Mouse (Mus musculus) adrenal gland, adult 18-20 months (tissue): ENCODE results near the gene Sytl4. TPM values are rescaled to one million over a fixed set of nuclear protein-coding genes. Genes with fewer than 3 reads are reported as not detected.

Source experiments
- DNase-seq, 2 experiments: peaks; one replicate each; pipeline ENCODE4 v3.0.0; 2021 to 2022; ENCODE audit warnings: low spot score in 2 of 2
- long read RNA-seq, 2 experiments: library from polyadenylated mRNA; stranded (forward); transcript quantifications; one replicate each; pipeline ENCODE4 v2.0.0; 2021
- total RNA-seq, 2 experiments: library from RNA; stranded (reverse); gene quantifications; 1 replicate in 1 of 2; 2 replicates in 1 of 2; pipeline ENCODE4 v1.2.3; 2021

The Sytl4 gene
- total RNA-seq: 10 to 100 TPM; 12.9 to 14.7 TPM
- long read RNA-seq, experiment 1, transcript Sytl4-203 (14 exons, 3,306 nt): major isoform, 8 of 16 reads
- long read RNA-seq, experiment 1, transcript Sytl4-201 (17 exons, 3,753 nt): minor isoform, 5 of 16 reads
- long read RNA-seq, experiment 1, partial matches to known transcripts: 1 of 16 reads
- long read RNA-seq, experiment 1, other reads (novel, unspliced or antisense): 2 of 16 reads
- long read RNA-seq, experiment 2, transcript Sytl4-201 (17 exons, 3,753 nt): major isoform, 11 of 28 reads
- long read RNA-seq, experiment 2, transcript Sytl4-203 (14 exons, 3,306 nt): minor isoform, 7 of 28 reads
- long read RNA-seq, experiment 2, partial matches to known transcripts: 2 of 28 reads
- long read RNA-seq, experiment 2, other reads (novel, unspliced or antisense): 8 of 28 reads

DNA sequence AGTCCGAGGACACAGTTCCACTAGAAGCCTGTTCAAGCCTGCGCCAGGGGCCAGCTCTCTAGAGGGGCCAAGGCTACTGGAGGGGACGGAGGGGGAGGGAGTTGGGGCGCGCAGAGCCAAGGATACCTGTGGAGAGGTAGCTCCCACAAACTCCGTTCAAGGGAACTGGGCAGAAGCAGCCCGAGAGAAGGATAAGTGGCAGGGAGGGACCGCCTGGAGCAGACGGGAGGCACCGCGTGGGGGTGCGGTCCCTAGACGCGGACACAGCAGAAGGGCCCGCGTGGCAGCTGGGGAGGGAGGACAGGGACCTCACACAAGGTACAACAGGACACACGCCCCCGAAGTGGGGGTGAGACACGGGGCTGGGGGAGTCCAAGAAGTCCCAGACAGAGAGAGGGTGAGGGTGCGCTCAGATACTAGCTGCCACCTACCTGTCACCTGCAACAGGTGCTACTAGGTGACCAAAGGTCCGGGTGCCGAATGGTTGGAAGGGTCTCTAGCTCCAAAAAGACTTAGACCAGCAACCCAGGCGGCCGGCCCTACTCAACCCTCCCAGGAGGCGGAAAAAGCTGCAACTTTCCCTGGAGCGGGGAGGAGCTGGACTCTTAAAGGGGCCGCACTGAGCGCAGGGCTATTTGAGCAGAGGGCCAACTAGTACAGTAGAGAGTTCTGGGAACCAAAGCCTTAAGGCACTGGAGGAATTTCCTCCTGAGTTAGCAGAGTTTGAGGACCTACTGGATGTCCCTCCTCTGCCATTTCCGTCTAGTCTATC lies at the start of gene Sytl4:
TSS of gene Sytl4 (minus strand) at position 582 of the 772 bp plus-strand sequence.
- DNase-seq: peak; percentile 21 to 22

DNA sequence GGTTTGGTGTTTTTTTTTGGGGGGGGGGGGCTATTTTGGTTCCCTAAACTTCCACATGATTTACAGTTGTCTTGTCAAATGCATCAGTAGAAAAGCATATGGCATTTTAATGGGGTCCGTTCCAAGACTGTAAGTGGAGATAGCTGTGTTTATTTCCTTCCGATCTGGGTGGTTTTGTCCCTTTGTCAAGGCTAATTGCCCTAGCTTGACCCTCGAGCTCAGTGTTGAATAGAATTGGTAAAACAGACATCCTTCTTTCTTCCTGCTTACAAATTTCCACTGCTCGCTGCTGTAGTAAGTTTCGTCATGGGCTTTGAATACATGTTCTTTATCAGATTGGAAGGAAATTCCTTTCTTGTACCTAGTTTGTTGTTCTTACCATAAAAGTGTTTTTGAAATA lies 39.1 kb upstream of the Sytl4 start:
- no peak for DNase-seq

DNA sequence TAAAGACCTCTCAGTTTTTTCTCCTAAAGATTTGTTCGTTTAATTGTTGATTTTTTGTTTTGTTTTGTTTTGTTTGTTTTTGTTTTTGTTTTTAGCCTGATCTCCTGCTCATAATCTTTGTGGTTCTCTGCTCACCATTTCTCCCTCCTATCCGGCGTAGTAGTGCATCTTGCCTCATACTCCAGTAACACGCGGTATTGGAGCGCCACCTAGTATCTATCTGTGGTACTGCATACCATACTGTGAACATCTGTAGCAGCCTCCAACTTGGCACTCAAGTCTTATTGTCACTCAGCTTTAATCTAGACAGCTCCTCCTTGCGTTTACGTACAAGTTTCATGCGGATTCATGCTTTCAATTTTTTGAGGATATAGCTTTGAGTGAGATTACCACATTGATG lies 37.4 kb upstream of the Sytl4 start:
- DNase-seq: peak; percentile 44 to 60

DNA sequence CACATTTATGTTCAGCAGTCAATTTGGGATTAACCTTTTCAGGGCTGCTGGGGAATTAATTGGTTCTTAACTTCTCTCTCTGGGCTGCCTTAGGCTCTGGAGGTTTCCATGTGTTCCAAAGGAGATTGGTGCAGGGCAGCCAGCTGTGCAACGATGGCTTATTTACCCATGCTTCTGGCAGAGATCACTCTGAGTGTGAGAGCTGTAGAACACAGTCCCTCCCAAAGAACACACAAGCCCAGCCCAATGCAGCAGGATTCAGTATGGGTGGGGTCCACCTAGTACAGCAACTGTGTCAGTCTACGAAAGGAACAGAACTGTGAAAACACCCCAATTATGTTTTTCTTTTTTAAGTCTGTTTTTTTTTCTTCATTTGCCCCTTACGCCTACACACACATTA lies 14.3 kb upstream of the Sytl4 start:
- DNase-seq: no peak

DNA sequence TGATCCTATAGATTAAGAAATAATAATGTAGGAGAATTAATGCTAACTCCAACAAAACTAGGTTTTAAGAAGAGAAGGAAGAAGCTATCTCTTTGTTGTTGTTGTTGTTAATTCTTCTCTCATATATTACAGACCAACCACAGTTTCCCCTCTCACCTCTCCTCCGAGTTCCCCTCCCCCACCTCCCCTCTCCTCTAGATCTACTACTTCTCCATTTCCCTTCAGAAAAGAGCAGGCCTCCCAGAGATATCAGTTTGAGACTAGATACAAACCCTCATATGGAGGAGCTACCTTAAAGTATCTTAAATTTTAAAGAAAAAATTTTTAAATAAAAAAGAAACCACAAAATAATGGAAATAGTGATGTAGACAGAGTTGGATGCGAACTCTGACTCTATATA lies 17.0 kb downstream of the Sytl4 start:
- DNase-seq: no peak

DNA sequence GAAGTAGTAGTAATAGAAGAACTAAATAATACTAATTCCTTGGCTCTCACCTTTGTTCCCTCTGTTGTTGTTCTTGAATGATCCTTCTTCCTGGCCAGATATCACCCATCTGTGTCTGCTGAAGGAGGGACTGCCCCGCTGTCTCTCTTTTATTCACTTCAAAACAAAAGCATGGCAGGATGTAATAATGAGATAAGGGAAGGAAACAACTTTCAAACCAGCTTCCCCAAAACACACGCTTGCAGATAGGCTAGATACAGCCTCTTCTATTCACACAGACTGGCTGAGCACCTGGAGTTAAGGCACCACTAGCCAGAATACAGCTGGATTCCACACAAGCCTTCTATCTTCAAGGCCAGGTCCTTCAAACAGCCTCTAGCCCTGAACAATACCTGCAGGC lies 21.0 kb downstream of the Sytl4 start:
- DNase-seq: no peak

DNA sequence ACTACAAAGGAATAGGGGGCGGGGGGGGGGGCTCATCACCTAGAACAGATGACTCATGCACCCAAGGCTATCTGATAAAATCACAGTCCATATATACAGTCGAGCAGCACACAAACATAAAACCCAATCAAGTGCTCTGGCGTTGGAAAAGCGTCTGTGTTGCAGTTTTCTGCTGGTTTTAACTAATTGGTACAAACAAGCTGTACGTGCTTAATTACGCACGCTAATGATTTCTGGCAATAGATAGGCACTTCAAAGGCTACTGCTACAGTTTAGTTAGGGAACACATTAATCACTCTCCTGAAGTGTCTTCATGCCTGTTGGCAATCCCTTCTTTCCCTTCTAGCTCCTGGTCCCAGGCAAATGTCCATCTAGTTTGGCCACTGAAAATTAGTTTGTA lies 27.0 kb downstream of the Sytl4 start:
- DNase-seq: no peak

DNA sequence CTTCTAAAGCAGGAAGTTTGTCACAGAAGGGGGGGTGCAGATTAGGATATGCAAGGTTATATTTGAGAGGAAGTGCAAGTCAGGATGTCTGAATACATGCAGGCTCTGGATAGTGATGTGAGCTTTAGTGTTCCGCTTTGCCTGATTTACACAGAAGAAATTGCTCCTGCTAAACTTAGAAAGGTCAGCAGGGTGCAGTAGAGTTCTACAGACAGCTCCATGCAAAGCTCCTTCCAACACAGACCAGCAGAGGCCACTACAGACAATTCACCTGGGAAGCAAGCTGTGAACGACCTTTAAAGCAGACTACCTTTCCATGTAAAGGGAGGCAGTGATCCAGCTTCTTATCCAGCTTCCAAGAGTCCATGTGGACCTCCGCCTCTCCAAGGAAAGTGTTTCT lies 34.2 kb downstream of the Sytl4 start:
- DNase-seq: peak; percentile 23

DNA sequence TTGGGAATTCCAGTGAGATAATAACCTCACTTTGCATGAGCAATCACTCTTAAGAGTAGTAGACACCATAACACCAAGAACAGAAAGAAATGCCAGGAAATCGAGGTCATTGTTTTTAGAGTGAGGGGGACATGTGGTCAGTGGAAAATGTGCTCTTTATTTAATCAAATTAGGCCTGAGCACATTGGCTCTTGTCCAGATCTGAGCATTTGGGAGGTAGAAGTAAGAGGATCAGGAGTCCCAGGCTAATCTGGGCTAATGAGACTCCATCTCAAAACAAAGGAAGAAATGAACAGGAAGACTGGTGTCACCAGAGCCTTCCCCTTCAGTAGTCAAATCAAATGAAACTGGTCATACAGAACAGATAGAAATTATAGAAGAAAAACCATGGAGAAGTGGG lies 42.1 kb downstream of the Sytl4 start:
- DNase-seq: no peak

DNA sequence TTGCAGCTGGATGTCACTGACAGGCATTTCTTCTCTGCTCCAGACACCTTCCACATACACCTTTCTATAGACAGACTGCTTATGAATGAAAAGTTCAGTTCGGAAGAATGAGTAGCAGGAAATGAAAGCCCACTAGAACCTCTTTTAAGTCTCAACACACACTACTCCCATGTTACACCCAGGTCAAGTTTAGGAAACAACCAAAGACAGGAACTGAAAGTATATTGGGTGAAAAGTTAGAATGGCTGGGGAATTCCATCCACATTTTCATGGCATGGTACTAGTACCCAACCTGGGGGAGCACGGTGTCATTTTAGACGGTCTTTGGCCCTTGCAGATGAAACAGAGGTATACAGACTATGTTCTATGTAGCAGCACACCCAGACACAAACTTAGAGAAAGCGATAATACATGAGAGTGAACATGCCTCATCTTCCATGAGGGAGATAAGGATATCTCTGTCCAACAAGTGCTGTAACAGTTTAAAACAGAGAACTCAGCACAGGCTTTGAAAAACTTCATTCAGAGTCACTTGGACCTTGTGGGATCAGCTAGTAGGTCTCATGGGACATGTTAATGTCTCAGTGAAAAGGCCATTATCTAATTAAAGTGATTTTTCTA lies 44.9 kb downstream of the Sytl4 start:
- no peak for DNase-seq

DNA sequence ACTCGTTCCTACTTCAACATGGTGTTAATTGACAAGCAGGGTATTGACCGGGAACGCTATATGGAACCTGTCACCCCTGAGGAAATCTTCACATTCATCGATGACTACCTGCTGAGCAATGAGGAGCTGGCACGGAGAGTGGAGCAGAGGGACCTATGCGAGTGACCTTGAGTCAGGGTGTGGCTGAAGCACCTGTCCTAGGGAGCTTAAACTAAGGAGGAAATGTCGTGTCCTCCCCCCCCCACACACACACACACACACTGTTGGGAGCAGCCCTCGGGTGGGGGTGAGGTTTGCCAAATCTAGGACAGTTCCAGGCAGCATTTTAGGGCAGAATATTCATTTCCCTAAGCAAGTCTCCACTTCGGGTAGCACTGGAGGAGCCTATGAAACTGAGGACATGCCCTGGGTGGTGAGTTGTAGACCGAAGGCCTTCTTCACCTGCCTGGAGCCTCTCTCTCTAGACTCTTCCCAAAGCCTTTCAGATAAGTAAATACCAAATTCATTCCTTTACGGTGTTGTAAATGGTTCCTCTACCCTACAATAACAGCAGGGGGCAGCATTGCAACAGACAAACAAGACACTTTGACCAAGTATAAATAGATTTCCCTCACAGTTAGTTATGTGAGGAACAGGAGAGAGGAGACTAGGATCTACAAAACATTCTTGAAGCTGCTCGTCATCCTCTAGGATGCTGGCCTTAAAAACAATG lies 50.2 kb downstream of the Sytl4 start:
- DNase-seq: peak in 1 of 2 experiments; percentile 23

DNA sequence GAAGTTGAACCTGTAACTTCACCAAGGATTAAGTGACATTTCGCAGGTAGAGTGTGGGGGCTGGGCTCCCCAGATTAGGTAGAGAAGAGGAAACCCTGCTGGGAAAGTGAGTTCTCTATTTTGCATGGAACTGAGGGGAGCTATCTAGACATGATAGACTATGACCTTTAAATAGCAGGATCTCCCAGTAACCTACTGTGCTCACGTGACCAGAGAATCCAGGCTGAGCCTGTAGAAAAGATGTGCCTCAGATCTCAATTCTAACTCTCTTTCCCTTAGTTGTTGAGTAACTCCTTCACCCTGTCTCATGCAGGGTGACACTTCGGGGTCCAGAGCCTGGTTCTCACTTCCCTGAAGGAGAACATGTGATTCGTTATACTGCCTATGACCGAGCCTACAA lies 54.9 kb downstream of the Sytl4 start:
- no peak for DNase-seq

DNA sequence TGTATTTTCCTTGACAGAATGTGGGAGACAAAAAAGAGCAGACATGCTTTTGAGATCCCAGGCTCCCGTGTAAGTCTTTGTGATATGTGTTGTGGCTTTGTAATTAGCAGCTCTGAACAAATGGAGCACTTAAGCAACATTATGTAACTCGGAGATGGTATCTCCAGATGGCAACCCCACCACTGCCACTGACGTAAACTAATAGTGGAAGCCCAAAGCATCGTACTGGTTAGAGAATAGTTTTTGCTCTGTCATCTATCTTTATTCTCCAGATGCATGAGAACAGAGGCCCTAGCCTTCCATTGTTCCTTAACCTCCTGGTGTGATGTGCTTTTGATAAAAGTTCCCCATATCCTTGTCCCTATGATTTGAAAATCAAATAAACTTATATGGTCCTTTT lies 60.4 kb downstream of the Sytl4 start:
- no peak for DNase-seq

DNA sequence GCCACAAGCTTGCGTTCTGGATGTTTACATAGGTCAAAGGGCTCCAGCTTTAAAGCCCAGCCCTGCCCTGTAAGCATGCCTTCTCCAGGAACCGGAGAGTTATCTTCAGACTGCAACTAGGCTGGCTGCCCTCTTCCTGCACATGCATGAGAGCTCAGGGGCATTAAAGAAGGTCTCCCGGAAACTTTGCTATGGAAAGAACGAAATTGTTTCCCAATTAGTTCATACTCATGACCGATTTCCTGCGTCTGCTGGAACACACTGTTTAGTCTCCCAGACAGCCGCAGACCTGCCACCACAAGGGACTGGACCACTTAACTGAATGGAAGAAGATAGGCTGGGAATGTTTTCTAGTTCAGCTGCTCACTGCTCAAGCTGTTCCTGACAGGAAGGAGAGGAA lies 67.4 kb downstream of the Sytl4 start:
- no peak for DNase-seq

DNA sequence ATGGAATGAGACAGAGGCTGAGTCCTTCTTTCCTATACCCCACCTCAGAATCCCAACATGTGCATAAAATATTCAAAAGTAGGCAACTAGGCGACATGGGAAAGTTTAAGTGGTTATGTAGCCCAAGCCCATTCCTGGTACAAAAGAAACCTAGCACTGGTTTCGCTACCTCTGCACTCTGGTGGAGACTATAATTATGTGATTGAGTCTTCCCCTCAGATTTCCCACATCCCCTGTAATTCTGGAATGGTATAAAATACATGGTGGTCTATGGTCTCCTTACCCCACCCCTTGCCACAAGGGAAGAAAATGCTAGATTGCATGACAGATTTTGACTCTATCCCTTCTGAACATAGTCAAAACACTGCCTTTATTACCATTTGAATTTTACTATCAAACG lies 68.6 kb downstream of the Sytl4 start:
- no peak for DNase-seq

DNA sequence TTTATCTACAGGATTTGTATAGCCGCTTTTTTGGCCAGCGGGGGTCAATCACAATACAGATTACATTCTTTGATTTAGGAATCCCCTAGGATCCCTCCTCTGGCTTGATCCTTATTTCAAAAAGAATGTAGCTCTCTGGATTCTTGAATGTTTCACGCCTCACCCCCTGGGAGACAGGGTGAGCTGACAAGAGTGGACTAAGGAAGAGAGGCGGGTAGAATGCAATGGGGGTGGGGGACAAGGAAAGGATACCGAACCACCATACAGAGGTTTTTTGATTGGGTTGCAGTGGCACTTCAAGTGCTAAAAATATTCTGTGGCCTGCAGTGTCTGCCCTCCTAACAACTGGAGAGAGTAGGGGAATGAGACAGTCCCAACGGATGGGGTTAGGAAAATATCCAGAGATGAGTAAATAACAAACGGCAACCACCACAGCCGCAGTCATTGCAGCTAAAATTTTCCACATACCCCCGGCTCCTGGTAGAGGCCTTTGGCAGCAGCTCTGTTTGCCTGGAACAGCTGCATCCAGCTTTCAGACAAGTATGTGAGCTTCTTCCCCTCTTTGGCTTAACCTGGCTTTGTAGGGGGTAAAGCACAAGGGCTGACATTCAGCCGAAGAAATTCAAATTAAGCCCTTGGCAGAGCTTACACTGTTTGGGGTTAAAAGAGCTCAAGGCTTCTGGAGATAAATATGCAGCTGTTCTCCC lies 70.1 kb downstream of the Sytl4 start:
- no peak for DNase-seq

DNA sequence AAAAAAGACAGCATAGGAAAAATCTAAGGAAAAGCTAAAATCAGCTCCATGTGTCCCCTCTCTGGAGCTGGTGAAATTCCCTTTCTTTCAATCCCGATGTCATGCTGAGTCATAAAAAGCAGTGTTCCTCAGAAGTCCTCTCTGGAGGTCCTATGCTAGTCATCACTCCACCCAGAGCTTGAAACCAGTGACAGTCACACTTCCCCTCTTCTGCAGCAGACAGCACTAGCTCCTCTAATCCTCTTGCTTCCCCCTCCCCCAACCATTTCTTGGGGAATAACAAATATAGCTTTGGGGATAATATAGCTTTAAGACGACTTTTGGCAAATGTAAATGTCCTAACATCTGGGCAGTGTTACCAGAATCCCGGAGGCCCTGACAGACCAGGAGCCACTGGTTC lies 73.4 kb downstream of the Sytl4 start, which contains the start of gene Srpx2:
TSS of gene Srpx2 (plus strand) at position 166 of the 400 bp plus-strand sequence.
- no peak for DNase-seq

DNA sequence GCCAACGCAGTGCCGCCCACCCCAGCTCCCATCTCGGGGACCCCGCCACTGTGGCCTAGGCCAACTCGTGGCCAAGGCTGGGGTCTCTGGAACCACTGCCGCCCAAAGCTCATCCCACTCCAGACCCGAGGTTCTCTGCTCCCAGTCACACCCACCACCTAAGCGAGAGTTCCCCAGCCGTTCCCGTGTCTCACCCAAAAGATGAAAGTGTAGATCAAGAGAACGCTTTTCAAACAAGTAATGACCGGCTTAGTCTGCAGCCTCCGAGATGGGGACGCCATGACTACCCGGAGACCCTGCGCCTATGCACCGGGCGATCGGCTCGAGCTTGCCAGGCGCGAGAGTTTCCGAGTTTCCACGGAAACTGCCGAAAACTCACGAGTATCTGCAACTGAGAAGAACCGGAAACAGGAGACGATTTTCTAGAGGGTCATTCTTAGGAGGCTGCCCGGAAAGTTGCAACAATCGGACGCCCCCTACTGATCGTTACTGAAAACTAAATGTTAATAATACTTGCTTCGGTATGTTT lies 83.5 kb downstream of the Sytl4 start, which contains the start of gene Tspan6:
TSS of gene Tspan6 (minus strand) at position 416 of the 529 bp plus-strand sequence.
- peak; percentile 60 to 63 for DNase-seq

DNA sequence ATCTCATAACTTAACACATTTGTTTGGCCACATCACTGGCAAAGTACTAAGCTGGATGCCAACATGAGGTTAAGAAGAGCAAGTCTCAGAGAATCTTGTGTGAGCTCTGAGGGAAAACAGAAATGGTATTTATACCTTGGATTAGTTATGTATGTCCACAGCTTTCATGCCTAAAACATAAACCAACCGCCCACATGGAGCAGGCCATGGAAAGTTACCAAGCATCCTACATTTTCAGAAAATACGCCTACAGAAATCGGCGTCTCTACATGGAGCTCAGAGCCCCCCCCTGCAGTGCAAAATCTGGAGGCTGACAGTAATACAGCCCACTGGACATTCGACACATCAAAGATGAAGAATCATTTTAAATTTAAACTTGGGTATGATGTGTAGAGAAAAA lies 93.5 kb downstream of the Sytl4 start:
- no peak for DNase-seq

DNA sequence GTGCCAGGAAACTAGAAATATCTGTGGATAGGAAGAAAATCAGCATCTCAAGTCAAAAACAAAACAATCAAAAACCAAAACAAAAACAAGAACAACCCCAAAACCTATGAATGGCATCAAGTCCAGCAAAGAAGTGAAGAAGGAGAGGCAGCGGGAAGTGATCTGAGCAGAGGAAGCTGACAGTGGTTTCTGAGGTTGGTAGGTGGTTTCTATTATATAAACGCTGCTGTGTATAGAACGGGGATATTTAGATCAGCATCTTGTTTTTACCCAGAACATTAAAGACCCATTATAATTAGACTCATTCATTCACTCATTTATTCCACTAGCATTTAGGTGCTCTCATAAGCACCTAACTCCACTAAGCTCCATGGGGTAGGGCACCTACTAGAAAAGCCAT lies 94.3 kb downstream of the Sytl4 start:
- DNase-seq: no peak
